Mouse (Mus musculus) ES-E14 (cell line): Measurements from ENCODE around the gene Gm867. TPM values are rescaled to one million over a fixed set of nuclear protein-coding genes. Genes with fewer than 3 reads are reported as not detected.
A peak's percentile ranks its signal among the peaks of the same experiment; 100 is the strongest.

ENCODE experiments used
- DNase-seq: peaks from one replicate; pipeline ENCODE4 v3.0.0-alpha.2; 2013; ENCODE audit warnings: low read depth, low spot score
- H3K27ac ChIP-seq: 2 replicates; pipeline ENCODE4 v1.5.1; 2012; ENCODE audit warnings: low read depth, mild to moderate bottlenecking, low read length, moderate library complexity, mixed read lengths; ENCODE audit not compliant: poor library complexity, insufficient read depth, severe bottlenecking
- H3K36me3 ChIP-seq: 2 replicates; pipeline ENCODE4 v1.6.1; 2012; ENCODE audit warnings: mild to moderate bottlenecking, low read length, moderate library complexity, mixed read lengths; ENCODE audit not compliant: control insufficient read depth, poor library complexity, insufficient read depth, severe bottlenecking
- H3K4me1 ChIP-seq, 2 experiments: fragments of 150-350 bp in 1 of 2; sonication (generic) in 1 of 2; 2 replicates each; pipeline ENCODE4 v1.6.1; 2012; ENCODE audit warnings: low read length in 2 of 2, mild to moderate bottlenecking in 1 of 2, mixed read lengths in 1 of 2; ENCODE audit not compliant: control insufficient read depth in 2 of 2, insufficient read depth in 2 of 2, poor library complexity in 1 of 2
- H3K4me3 ChIP-seq, 2 experiments: fragments of 150-350 bp in 1 of 2; sonication (generic) in 1 of 2; 2 replicates each; pipeline ENCODE4 v1.5.1; 2012; ENCODE audit warnings: low read length in 2 of 2, low read depth in 1 of 2, mild to moderate bottlenecking in 1 of 2, mixed read lengths in 1 of 2; ENCODE audit not compliant: insufficient read depth in 1 of 2, poor library complexity in 1 of 2, severe bottlenecking in 1 of 2
- H3K9ac ChIP-seq: 2 replicates; pipeline ENCODE4 v1.6.1; 2012; ENCODE audit warnings: low read depth, mild to moderate bottlenecking, low read length, mixed read lengths; ENCODE audit not compliant: poor library complexity, insufficient read depth, severe bottlenecking
- H3K9me3 ChIP-seq: fragments of 150-350 bp; sonication (generic); 2 replicates; pipeline ENCODE4 v1.6.1; 2012; ENCODE audit warnings: low read depth, mild to moderate bottlenecking, low read length; ENCODE audit not compliant: control insufficient read depth, insufficient read depth
- CHD2 ChIP-seq: IDR thresholded peaks from 2 replicates; pipeline ENCODE4 v1.6.1; 2014; ENCODE audit warnings: mild to moderate bottlenecking, low read depth, low read length, inconsistent platforms
- HCFC1 ChIP-seq: IDR thresholded peaks from 2 replicates; pipeline ENCODE4 v1.6.1; 2012; ENCODE audit warnings: low read length, inconsistent platforms, borderline replicate concordance; ENCODE audit not compliant: insufficient read depth
- MAFK ChIP-seq: IDR thresholded peaks from 2 replicates; pipeline ENCODE4 v1.6.1; 2014; ENCODE audit warnings: mild to moderate bottlenecking, low read depth, low read length, inconsistent platforms; ENCODE audit not compliant: insufficient read depth
- ZC3H11A ChIP-seq: IDR thresholded peaks from 2 replicates; pipeline ENCODE4 v1.6.1; 2012; ENCODE audit warnings: low read depth, mild to moderate bottlenecking, inconsistent platforms, low read length, borderline replicate concordance
- ZNF384 ChIP-seq: IDR thresholded peaks from 2 replicates; pipeline ENCODE4 v1.6.1; 2012; ENCODE audit warnings: low read depth, low read length, inconsistent platforms
- in situ Hi-C, 2 experiments: fragments of 600-800 bp; cut with MboI; formaldehyde crosslinking; loops; one replicate each; pipeline ENCODE4 v1.15.1; 2025; ENCODE audit warnings: low sequenced_read_pairs in 2 of 2, inconsistent platforms in 1 of 2; ENCODE audit not compliant: unreplicated experiment in 2 of 2
- total RNA-seq: library from RNA; depleted of rRNA; stranded (reverse); fragments of 300-350 nt; gene quantifications from 2 replicates; pipeline ENCODE4 v1.2.3, GENCODE M21; 2012

The Gm867 gene
- total RNA-seq, 1 experiment: 1.1 TPM

GRCm38 (mm10) chr10:75944066-75944772, 3.7 kb upstream of the Gm867 start:
- H3K9ac ChIP-seq: no peak overlapping the region
- TF ChIP-seq HCFC1: no peak
- TF ChIP-seq MAFK: no peak
- no peak for TF ChIP-seq ZNF384
- no peaks in the 10 kb centered on the region for H3K9me3 ChIP-seq
- H3K4me1 ChIP-seq: peaks cover 0 to 31% of the 10 kb centered on the region in 2 experiments; a peak in 2 of 4 replicates
- no peak for DNase-seq
- H3K27ac ChIP-seq: no peak overlapping the region
- peaks cover 7% of the 10 kb centered on the region; the same call in 1 of the 2 replicates for H3K36me3 ChIP-seq
- in situ Hi-C loops: no loop called here
- no peak overlapping the region for H3K4me3 ChIP-seq

- TF ChIP-seq MAFK (no peak), ZNF384 (no peak), ZC3H11A (no peak), CHD2 (no peak), HCFC1 (no peak)
- no peak within 1 kb of the TSS for H3K4me3 ChIP-seq
- no peaks in the 10 kb centered on the region for H3K9me3 ChIP-seq
- no peak within 1 kb of the TSS for H3K27ac ChIP-seq
- in situ Hi-C loops: no loop called here
- no peak within 1 kb of the TSS for H3K9ac ChIP-seq
- peaks cover 3 to 31% of the 10 kb centered on the region in 2 experiments; a peak in 3 of 4 replicates for H3K4me1 ChIP-seq
- DNase-seq: no peak
- peaks cover 14% of the 10 kb centered on the region; the same call in 1 of the 2 replicates for H3K36me3 ChIP-seq
Measured at GRCm38 (mm10) chr10:75942736-75943477, 2.4 kb upstream of the Gm867 start, which contains the start of gene Vpreb3. Vpreb3 (plus strand) TSS chr10:75943057.

- TF ChIP-seq MAFK: no peak
- no peak for TF ChIP-seq CHD2
- TF ChIP-seq HCFC1: no peak
- no peak for TF ChIP-seq ZC3H11A
- peaks cover 21% of the 10 kb centered on the region for H3K36me3 ChIP-seq
- no peaks in the 10 kb centered on the region for H3K9me3 ChIP-seq
- H3K9ac ChIP-seq: peak overlapping the region; percentile 68; the same call in 1 of the 2 replicates
- peaks cover 3 to 31% of the 10 kb centered on the region in 2 experiments; a peak in 3 of 4 replicates for H3K4me1 ChIP-seq
- H3K27ac ChIP-seq: peak overlapping the region; percentile 85
- no peak for DNase-seq
- H3K4me3 ChIP-seq: no peak overlapping the region
- in situ Hi-C loops: no loop called here
Measured at GRCm38 (mm10) chr10:75941042-75941824, 761 bp upstream of the Gm867 start.

- Histone ChIP-seq H3K4me1 (peaks cover 6 to 29% of the 10 kb centered on the region in 2 experiments; a peak in 3 of 4 replicates), H3K9me3 (no peaks in the 10 kb centered on the region), H3K9ac (peak overlapping the region; percentile 68; the same call in 1 of the 2 replicates), H3K27ac (peak overlapping the region; percentile 84), H3K4me3 (peak overlapping the region; percentile 3 to 47; a peak in 3 of 4 replicates), H3K36me3 (peaks cover 21% of the 10 kb centered on the region)
- TF ChIP-seq CHD2: no peak
- TF ChIP-seq HCFC1: no peak
- TF ChIP-seq MAFK: peak; percentile 82
- TF ChIP-seq ZC3H11A: no peak
- TF ChIP-seq ZNF384: no peak
- no peak for DNase-seq
- in situ Hi-C loops: no loop called here
Measured at GRCm38 (mm10) chr10:75939481-75940234, 814 bp downstream of the Gm867 start.
